Mouse (Mus musculus): ENCODE results near the gene Sympk. TPM values are rescaled to one million over a fixed set of nuclear protein-coding genes. Genes with fewer than 3 reads are reported as not detected.

Gene Sympk
- polyA plus RNA-seq, 1 experiment = 90.3 TPM

- H3K4me3 ChIP-seq = peak overlapping the region; percentile 34
- H3ac ChIP-seq (ENCODE audit: control insufficient read depth, insufficient read length) = peak overlapping the region; percentile 19
- H3K79me2 ChIP-seq (ENCODE audit: control insufficient read depth, insufficient read depth) = no peaks in the 10 kb centered on the region
- H3K4me2 ChIP-seq (ENCODE audit: low read depth) = peak overlapping the region; percentile 88
- no peaks in the 10 kb centered on the region for H3K27me3 ChIP-seq (ENCODE audit: control insufficient read depth, insufficient read depth, insufficient read length)
- peaks cover 4% of the 10 kb centered on the region for H3K36me3 ChIP-seq (ENCODE audit: control insufficient read depth, insufficient read depth)
- TF ChIP-seq USF1 (IDR thresholded peaks at IDR 0.05; ENCODE audit: low read depth) = no peak
- no peak for TF ChIP-seq SRF (IDR thresholded peaks at IDR 0.05; ENCODE audit: control insufficient read depth, insufficient read length, low read depth)
- no peak for TF ChIP-seq TCF3 (IDR thresholded peaks at IDR 0.05; ENCODE audit: insufficient read length, low read depth)
- peak; percentile 31 for TF ChIP-seq POLR2AphosphoS2 (IDR thresholded peaks at IDR 0.05; ENCODE audit: insufficient read length, low read depth)
- peak; percentile 29 for TF ChIP-seq POLR2A (IDR thresholded peaks at IDR 0.05; ENCODE audit: insufficient read length, low read depth)
- peak in 1 of 3 experiments; percentile 54 for TF ChIP-seq MYOG (IDR thresholded peaks at IDR 0.05; ENCODE audit: control insufficient read depth in 1 of 3, insufficient read depth in 1 of 3, insufficient read length in 2 of 3, low read depth in 2 of 3)
- TF ChIP-seq MYOD1 (IDR thresholded peaks at IDR 0.05; ENCODE audit: control insufficient read depth in 1 of 3, insufficient read length in 2 of 3, low read depth in 2 of 3) = peak in 2 of 3 experiments; percentile 54 to 70
These were observed 70.9 kb downstream of the Sympk start for GRCm38 (mm10) chr7:19094826-19095750.

GRCm38 (mm10) chr7:19095751-19096110 is 71.6 kb downstream of the Sympk start:
- no peak for TF ChIP-seq TCF12 (IDR thresholded peaks at IDR 0.05; ENCODE audit: insufficient read depth, poor library complexity, severe bottlenecking)
- TF ChIP-seq REST (IDR thresholded peaks at IDR 0.05; ENCODE audit: insufficient read depth, insufficient read length) = no peak
- TF ChIP-seq POLR2A (IDR thresholded peaks at IDR 0.05; ENCODE audit: insufficient read length, low read depth) = peak; percentile 19
- TF ChIP-seq MYOG (IDR thresholded peaks at IDR 0.05; ENCODE audit: control insufficient read depth in 1 of 3, insufficient read depth in 1 of 3, insufficient read length in 2 of 3, low read depth in 2 of 3) = peak in 1 of 3 experiments; percentile 2
- Histone ChIP-seq H3K4me2 (ENCODE audit: low read depth) (peak overlapping the region; percentile 88), H3K27me3 (ENCODE audit: control insufficient read depth, insufficient read depth, insufficient read length) (no peaks in the 10 kb centered on the region), H3K79me2 (ENCODE audit: control insufficient read depth, insufficient read depth) (no peaks in the 10 kb centered on the region), H3K4me3 (peak overlapping the region; percentile 34), H3ac (ENCODE audit: control insufficient read depth, insufficient read length) (peak overlapping the region; percentile 19), H3K36me3 (ENCODE audit: control insufficient read depth, insufficient read depth) (no peaks in the 10 kb centered on the region)

GRCm38 (mm10) chr7:19096421-19096976 is 72.3 kb downstream of the Sympk start:
- Histone ChIP-seq H3K36me3 (ENCODE audit: control insufficient read depth, insufficient read depth) (no peaks in the 10 kb centered on the region), H3K4me2 (ENCODE audit: low read depth) (peak overlapping the region; percentile 88), H3K79me2 (ENCODE audit: control insufficient read depth, insufficient read depth) (no peaks in the 10 kb centered on the region), H3K4me3 (peak overlapping the region; percentile 34), H3ac (ENCODE audit: control insufficient read depth, insufficient read length) (no peak overlapping the region), H3K27me3 (ENCODE audit: control insufficient read depth, insufficient read depth, insufficient read length) (no peaks in the 10 kb centered on the region)
- no peak for TF ChIP-seq POLR2A (IDR thresholded peaks at IDR 0.05; ENCODE audit: insufficient read length, low read depth)
- no peak for TF ChIP-seq CEBPB (IDR thresholded peaks at IDR 0.05; ENCODE audit: insufficient read depth, poor library complexity, severe bottlenecking)
- no peak for TF ChIP-seq POLR2AphosphoS2 (IDR thresholded peaks at IDR 0.05; ENCODE audit: insufficient read length, low read depth)
- no peak for TF ChIP-seq REST (IDR thresholded peaks at IDR 0.05; ENCODE audit: insufficient read depth, insufficient read length)
- no peak for TF ChIP-seq TCF3 (IDR thresholded peaks at IDR 0.05; ENCODE audit: insufficient read length, low read depth)

GRCm38 (mm10) chr7:19097217-19097616 is 73.0 kb downstream of the Sympk start:
- H3K27me3 ChIP-seq (ENCODE audit: control insufficient read depth, insufficient read depth, insufficient read length) = no peaks in the 10 kb centered on the region
- H3K79me2 ChIP-seq (ENCODE audit: control insufficient read depth, insufficient read depth) = no peaks in the 10 kb centered on the region
- H3K4me2 ChIP-seq (ENCODE audit: low read depth) = no peak overlapping the region
- no peak for TF ChIP-seq CEBPB (IDR thresholded peaks at IDR 0.05; ENCODE audit: insufficient read depth, poor library complexity, severe bottlenecking)
- no peak for TF ChIP-seq POLR2AphosphoS2 (IDR thresholded peaks at IDR 0.05; ENCODE audit: insufficient read length, low read depth)
- TF ChIP-seq POLR2A (IDR thresholded peaks at IDR 0.05; ENCODE audit: insufficient read length, low read depth) = no peak
- TF ChIP-seq E2F4 (IDR thresholded peaks at IDR 0.05; ENCODE audit: insufficient read depth) = no peak
- TF ChIP-seq TCF3 (IDR thresholded peaks at IDR 0.05; ENCODE audit: insufficient read length, low read depth) = no peak
- TF ChIP-seq USF1 (IDR thresholded peaks at IDR 0.05; ENCODE audit: low read depth) = no peak
- TF ChIP-seq MYOD1 (IDR thresholded peaks at IDR 0.05; ENCODE audit: control insufficient read depth in 1 of 3, insufficient read length in 2 of 3, low read depth in 2 of 3) = no peak
- no peak for TF ChIP-seq REST (IDR thresholded peaks at IDR 0.05; ENCODE audit: insufficient read depth, insufficient read length)
- no peak for TF ChIP-seq TCF12 (IDR thresholded peaks at IDR 0.05; ENCODE audit: insufficient read depth, poor library complexity, severe bottlenecking)
- no peak for TF ChIP-seq MYOG (IDR thresholded peaks at IDR 0.05; ENCODE audit: control insufficient read depth in 1 of 3, insufficient read depth in 1 of 3, insufficient read length in 2 of 3, low read depth in 2 of 3)
- TF ChIP-seq MAX (IDR thresholded peaks at IDR 0.05; ENCODE audit: low read depth) = no peak
- no peak for TF ChIP-seq SRF (IDR thresholded peaks at IDR 0.05; ENCODE audit: control insufficient read depth, insufficient read length, low read depth)
- no peak overlapping the region for H3ac ChIP-seq (ENCODE audit: control insufficient read depth, insufficient read length)
- no peak overlapping the region for H3K4me3 ChIP-seq
- H3K36me3 ChIP-seq (ENCODE audit: control insufficient read depth, insufficient read depth) = no peaks in the 10 kb centered on the region

- Histone ChIP-seq H3K36me3 (ENCODE audit: control insufficient read depth, insufficient read depth) (no peaks in the 10 kb centered on the region), H3K79me2 (ENCODE audit: control insufficient read depth, insufficient read depth) (no peaks in the 10 kb centered on the region), H3K4me3 (no peak overlapping the region), H3ac (ENCODE audit: control insufficient read depth, insufficient read length) (no peak overlapping the region), H3K27me3 (ENCODE audit: control insufficient read depth, insufficient read depth, insufficient read length) (no peaks in the 10 kb centered on the region), H3K4me2 (ENCODE audit: low read depth) (no peak overlapping the region)
- TF ChIP-seq REST (IDR thresholded peaks at IDR 0.05; ENCODE audit: insufficient read depth, insufficient read length) (no peak), MYOG (IDR thresholded peaks at IDR 0.05; ENCODE audit: control insufficient read depth in 1 of 3, insufficient read depth in 1 of 3, insufficient read length in 2 of 3, low read depth in 2 of 3) (no peak), CEBPB (IDR thresholded peaks at IDR 0.05; ENCODE audit: insufficient read depth, poor library complexity, severe bottlenecking) (no peak), E2F4 (IDR thresholded peaks at IDR 0.05; ENCODE audit: insufficient read depth) (no peak), MAX (IDR thresholded peaks at IDR 0.05; ENCODE audit: low read depth) (no peak), USF1 (IDR thresholded peaks at IDR 0.05; ENCODE audit: low read depth) (no peak), POLR2A (IDR thresholded peaks at IDR 0.05; ENCODE audit: insufficient read length, low read depth) (no peak), MYOD1 (IDR thresholded peaks at IDR 0.05; ENCODE audit: control insufficient read depth in 1 of 3, insufficient read length in 2 of 3, low read depth in 2 of 3) (no peak), TCF12 (IDR thresholded peaks at IDR 0.05; ENCODE audit: insufficient read depth, poor library complexity, severe bottlenecking) (no peak), SRF (IDR thresholded peaks at IDR 0.05; ENCODE audit: control insufficient read depth, insufficient read length, low read depth) (no peak), POLR2AphosphoS2 (IDR thresholded peaks at IDR 0.05; ENCODE audit: insufficient read length, low read depth) (no peak), TCF3 (IDR thresholded peaks at IDR 0.05; ENCODE audit: insufficient read length, low read depth) (no peak)
These were observed 73.7 kb downstream of the Sympk start for GRCm38 (mm10) chr7:19097863-19098262.
